Mouse (Mus musculus) G1E-ER4 (cell line): ENCODE results near the gene Nkain1. TPM values are rescaled to one million over a fixed set of nuclear protein-coding genes. Genes with fewer than 3 reads are reported as not detected.

Source experiments
- GATA1 ChIP-seq: IDR thresholded peaks from one replicate; pipeline ENCODE4 v1.8.0; 2012; ENCODE audit warnings: low read length, inconsistent platforms
- polyA plus RNA-seq: library from polyadenylated mRNA; stranded (reverse); fragments of >175 nt; gene quantifications from 2 replicates; pipeline ENCODE4 v1.2.3, GENCODE M21; 2012

Gene Nkain1
- polyA plus RNA-seq, 1 experiment, result not detected

DNA sequence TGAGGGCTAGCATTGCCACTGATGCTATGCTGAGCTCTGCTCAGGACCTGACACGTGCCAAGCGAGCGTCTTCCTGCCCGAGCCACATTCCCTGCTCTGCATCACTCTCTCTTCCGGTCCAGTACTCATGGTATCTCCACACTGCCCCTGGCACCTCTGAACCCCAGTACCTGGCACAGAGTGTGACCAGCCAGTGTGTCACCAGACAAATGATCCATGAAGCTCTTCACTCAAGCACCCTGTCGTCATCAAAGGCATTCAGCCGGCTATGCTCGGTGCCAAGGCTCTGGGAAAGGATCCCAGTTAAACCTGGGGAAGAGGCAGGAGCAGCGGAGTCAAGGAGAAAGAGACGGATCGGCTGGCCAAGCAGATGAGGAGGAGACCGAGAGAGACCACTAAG is 16.1 kb downstream of the Nkain1 start:
- TF ChIP-seq GATA1, result no peak

DNA sequence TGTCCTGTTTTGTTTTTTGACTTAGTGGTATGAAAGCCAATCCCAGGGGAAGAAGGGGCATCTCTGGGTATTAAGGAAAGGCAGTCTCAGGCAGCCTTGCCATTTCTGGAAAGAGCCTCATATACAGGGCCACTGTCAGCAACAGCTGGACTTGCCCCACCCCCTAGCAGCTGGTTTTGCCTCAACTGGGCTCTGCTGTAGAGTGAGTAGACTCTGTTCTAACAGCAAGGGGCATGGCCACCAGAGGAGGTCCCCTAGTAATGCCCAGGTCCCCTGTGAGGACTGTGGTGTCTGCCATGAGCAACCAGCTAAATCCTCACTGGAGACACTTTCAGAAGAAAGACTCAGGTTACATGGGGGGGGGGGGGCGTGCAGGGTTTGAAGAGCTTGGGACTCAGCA is 17.0 kb downstream of the Nkain1 start:
- TF ChIP-seq GATA1, result no peak

GRCm38 (mm10) chr4:130556224-130556623 is 17.7 kb downstream of the Nkain1 start:
- TF ChIP-seq GATA1, result no peak

- TF ChIP-seq GATA1, result no peak
These were observed 20.9 kb downstream of the Nkain1 start for GRCm38 (mm10) chr4:130553121-130553448.

GRCm38 (mm10) chr4:130552312-130553120 is 21.5 kb downstream of the Nkain1 start:
- no peak for TF ChIP-seq GATA1

DNA sequence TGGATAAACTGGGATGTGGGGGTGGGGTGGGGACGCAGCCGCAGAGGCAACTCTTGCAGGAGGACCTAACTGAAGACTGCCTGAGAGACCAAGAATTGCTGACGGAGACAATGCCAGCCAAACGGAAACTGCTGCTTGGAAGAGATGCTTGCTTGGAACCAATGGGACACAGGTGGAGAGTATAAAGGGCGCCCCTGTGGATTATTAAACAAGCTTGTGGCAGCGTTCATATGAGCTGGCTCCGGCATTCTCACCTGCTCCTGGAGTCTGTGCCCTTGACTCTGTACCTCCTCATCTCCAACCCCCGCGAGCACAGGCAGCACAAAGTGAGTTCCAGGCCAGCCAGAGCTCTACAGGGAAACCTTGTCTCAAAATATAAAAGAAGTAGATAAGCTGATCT is 23.5 kb downstream of the Nkain1 start:
- TF ChIP-seq GATA1, result no peak

- no peak for TF ChIP-seq GATA1
These were observed 24.8 kb downstream of the Nkain1 start for GRCm38 (mm10) chr4:130549189-130549588.

DNA sequence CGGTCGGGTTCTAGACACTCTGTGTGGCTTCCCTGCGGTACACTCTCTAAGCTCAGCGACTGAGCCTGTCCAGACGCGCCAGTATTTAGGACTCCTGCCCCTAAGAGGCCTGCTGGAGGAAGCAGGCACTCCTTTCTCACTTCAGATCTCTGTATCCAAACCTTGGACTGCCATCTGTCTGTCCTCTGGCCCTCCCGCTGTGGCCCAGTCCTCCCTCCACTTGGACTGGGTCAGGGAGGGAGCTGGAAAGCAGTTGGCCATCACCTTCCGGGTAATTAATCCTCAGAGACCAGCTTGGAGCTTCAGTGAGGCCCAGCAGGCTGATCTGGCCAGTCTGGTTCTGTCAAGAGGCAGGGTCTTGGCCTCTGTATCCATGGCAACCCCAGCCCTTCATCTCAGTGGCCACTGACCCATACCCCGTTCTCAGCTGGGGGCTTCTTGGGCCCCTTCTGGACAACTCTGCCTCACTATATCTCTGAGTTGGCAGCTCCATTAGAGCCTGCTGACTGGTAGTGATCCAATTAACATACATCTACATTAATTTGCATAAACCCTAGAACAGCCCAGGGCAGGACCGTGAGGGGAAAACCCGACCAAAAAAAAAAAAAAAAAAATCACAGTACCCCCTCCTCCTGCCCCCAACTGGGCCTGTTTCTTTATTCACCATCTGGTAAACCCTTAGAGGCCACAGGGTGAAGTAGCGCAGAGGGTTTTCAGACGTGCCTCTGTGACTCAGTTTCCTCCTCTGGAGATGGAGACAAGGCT is 27.0 kb downstream of the Nkain1 start:
- no peak for TF ChIP-seq GATA1

GRCm38 (mm10) chr4:130544392-130544791 is 29.6 kb downstream of the Nkain1 start:
- no peak for TF ChIP-seq GATA1

- no peak for TF ChIP-seq GATA1
These were observed 30.9 kb downstream of the Nkain1 start for GRCm38 (mm10) chr4:130543121-130543520.

DNA sequence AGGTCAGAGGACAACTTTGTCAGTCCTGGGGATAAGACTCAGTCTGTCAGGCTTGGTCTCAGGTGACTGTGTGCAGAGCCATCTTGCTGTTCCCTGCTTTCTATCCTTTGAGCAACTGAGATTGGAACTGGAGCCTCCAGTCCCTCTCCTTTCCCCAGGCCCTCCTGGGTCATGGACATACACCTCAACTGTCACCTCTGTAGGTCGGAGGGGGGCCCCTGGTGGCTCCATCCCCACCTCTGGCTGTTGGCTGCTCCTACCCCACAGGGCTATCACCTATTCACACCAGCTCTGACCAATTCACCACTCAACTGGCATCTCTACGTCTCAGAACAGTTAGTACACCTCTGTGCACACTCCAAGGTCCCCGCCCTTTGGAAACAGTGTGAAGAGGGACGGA is 33.1 kb downstream of the Nkain1 start:
- TF ChIP-seq GATA1, result no peak

GRCm38 (mm10) chr4:130539706-130540105 is 34.3 kb downstream of the Nkain1 start:
- no peak for TF ChIP-seq GATA1

DNA sequence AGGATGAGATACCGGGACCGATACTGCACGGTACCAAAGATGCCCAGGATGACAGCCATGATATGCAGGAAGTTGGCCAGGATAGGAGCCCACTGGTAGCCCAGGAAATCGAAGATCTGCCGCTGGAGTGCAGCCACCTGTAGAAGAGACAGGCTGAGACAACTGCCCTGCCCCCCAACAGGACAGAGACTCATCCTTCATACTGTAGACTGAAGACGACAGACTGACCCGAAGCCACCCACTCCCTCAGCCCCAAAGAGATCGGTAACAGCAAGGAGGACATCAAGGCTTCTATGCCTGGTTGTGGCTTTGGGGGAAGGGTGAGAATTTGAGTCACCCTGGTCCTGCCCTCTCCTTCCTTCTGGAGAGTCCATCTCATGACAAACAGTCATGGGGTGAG is 34.9 kb downstream of the Nkain1 start:
- no peak for TF ChIP-seq GATA1

DNA sequence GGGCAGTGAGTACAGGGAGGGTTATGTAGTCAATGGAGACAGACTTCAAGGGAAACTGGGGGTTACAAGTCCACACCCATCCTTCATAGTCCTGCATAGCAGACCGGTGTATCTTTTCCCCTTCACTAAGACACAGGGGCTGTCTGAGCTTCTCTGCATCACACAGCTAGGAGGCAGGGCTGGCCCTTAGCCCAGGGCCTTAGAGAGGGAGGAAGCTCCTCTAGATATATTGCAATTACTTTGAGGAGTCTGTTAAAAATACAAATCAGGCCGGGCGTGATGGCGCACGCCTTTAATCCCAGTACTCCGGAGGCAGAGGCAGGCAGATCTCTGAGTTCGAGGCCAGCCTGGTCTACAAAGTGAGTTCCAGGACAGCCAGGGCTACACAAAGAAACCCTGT is 36.6 kb downstream of the Nkain1 start:
- TF ChIP-seq GATA1, result no peak

- TF ChIP-seq GATA1, result no peak
These were observed 38.2 kb downstream of the Nkain1 start for GRCm38 (mm10) chr4:130535789-130536188.

- no peak for TF ChIP-seq GATA1
These were observed 40.0 kb downstream of the Nkain1 start for GRCm38 (mm10) chr4:130533975-130534374.

GRCm38 (mm10) chr4:130532347-130532746 is 41.6 kb downstream of the Nkain1 start:
- no peak for TF ChIP-seq GATA1
